Mouse (Mus musculus): ENCODE measurements around the gene 4930452B06Rik. TPM values are rescaled to one million over a fixed set of nuclear protein-coding genes. Genes with fewer than 3 reads are reported as not detected.
A peak's percentile ranks its signal among the peaks of the same experiment; 100 is the strongest.

4930452B06Rik gene
- polyA plus RNA-seq, 1 experiment from 2014 or later = 6.2 TPM

GRCm38 (mm10) chr14:8477348-8477747 lies 188.7 kb downstream of the 4930452B06Rik start:
- no peaks in the 10 kb centered on the region for H3K27me3 ChIP-seq
- H3K4me1 ChIP-seq = 0 out of 2 replicates have a peak, but pooled peaks cover 3% of the 10 kb centered on the region
- WGBS = 59% methylated on average over 8 of the region's 8 CpGs
- 0 out of 2 replicates have a peak, but pooled peaks cover 5% of the 10 kb centered on the region for H3K36me3 ChIP-seq
- no peak overlapping the region for H3K9ac ChIP-seq
- ATAC-seq (ENCODE audit: insufficient number of reproducible peaks, insufficient read depth, low FRiP score, low TSS enrichment, low read depth) = no peak
- H3K4me2 ChIP-seq = no peak overlapping the region
- no peak overlapping the region for H3K27ac ChIP-seq
- 0 out of 2 replicates have a peak, but pooled peaks cover 3% of the 10 kb centered on the region for H3K9me3 ChIP-seq
- no peak overlapping the region for H3K4me3 ChIP-seq

GRCm38 (mm10) chr14:8476606-8477005 lies 189.4 kb downstream of the 4930452B06Rik start:
- Histone ChIP-seq H3K9ac (no peak overlapping the region), H3K4me3 (no peak overlapping the region)
- ATAC-seq (ENCODE audit: insufficient number of reproducible peaks, insufficient read depth, low FRiP score, low TSS enrichment, low read depth) = no peak

DNA sequence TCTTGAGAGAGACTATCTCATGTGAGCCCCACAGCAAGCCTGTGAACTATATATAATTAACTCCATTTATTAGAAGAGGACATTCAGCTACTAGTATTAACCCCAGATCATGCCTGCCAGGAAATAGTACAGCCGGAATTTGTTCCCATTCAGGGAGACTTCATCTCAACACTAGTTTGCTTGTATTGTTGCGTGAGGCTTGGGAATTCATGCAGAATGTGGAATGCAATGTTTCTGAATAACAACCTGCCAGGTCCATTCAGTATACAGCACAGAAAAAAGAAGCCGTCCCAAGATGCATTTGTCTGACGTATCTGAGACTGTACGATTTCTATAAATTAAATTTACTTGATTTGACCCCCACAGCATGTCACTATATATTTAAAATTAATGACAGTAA lies 190.2 kb downstream of the 4930452B06Rik start:
- WGBS = 72% methylated on average over 5 of the region's 5 CpGs
- Histone ChIP-seq H3K9ac (no peak overlapping the region), H3K4me2 (no peak overlapping the region), H3K27ac (no peak overlapping the region), H3K36me3 (0 out of 2 replicates have a peak, but pooled peaks cover 5% of the 10 kb centered on the region), H3K27me3 (no peaks in the 10 kb centered on the region), H3K4me3 (no peak overlapping the region), H3K9me3 (0 out of 2 replicates have a peak, but pooled peaks cover 3% of the 10 kb centered on the region), H3K4me1 (0 out of 2 replicates have a peak, but pooled peaks cover 3% of the 10 kb centered on the region)
- ATAC-seq (ENCODE audit: insufficient number of reproducible peaks, insufficient read depth, low FRiP score, low TSS enrichment, low read depth) = no peak

More at GRCm38 (mm10) chr14:8476606-8477005, 189.4 kb downstream of the 4930452B06Rik start:
- Histone ChIP-seq H3K4me1 (0 out of 2 replicates have a peak, but pooled peaks cover 3% of the 10 kb centered on the region), H3K27me3 (no peaks in the 10 kb centered on the region), H3K27ac (no peak overlapping the region), H3K4me2 (no peak overlapping the region), H3K9me3 (0 out of 2 replicates have a peak, but pooled peaks cover 3% of the 10 kb centered on the region), H3K36me3 (0 out of 2 replicates have a peak, but pooled peaks cover 5% of the 10 kb centered on the region)
- 51% methylated on average over 3 of the region's 3 CpGs for WGBS

- no peak overlapping the region for H3K27ac ChIP-seq
- no peak overlapping the region for H3K4me2 ChIP-seq
- WGBS = 50% methylated on average over 2 of the region's 2 CpGs
These were observed 193.2 kb downstream of the 4930452B06Rik start for GRCm38 (mm10) chr14:8472884-8473283.

DNA sequence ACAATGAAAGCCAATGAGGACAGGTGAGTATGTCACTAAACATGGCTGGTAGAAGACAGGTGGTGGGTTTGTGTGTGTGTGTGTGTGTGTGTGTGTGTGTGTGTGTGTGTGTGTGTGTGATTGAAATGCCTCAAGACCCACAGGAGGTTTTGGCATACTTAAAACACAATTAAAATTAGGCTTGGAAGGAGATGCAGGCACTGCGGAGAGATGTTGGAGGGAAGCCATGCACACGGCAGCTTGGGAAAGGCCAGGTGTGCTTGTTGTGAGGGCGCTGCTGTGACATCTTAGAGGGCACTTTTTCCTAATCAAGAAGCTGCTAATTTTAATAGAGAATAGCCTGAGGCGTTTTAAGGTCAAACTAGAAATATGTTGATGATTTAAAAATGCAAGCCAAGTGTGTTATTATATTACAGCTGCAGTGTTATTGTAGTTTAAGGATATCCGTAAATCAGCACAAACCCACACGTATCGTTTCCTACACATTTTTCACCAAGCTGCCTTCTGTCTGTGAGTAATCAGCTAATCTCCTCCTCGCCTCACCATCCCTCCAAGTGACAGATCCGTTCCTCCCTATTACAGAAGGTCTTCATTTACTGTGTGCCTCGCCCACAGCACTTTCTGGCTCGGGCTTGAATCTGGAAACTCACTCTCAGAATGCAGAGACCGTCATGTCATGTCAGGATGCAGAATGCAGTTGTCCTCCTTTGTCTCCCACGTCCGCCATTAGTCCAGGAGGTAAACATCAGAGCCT lies 201.5 kb downstream of the 4930452B06Rik start:
- Histone ChIP-seq H3K27ac (no peak overlapping the region), H3K9me3 (no peaks in the 10 kb centered on the region), H3K4me2 (no peak overlapping the region), H3K4me3 (no peak overlapping the region), H3K27me3 (no peaks in the 10 kb centered on the region; the same call in none of the 2 replicates), H3K9ac (no peak overlapping the region), H3K36me3 (no peaks in the 10 kb centered on the region), H3K4me1 (peaks cover 23% of the 10 kb centered on the region)
- no peak for ATAC-seq (ENCODE audit: insufficient number of reproducible peaks, insufficient read depth, low FRiP score, low TSS enrichment, low read depth)
- WGBS = 43% methylated on average over 14 of the region's 14 CpGs

More at GRCm38 (mm10) chr14:8472884-8473283, 193.2 kb downstream of the 4930452B06Rik start:
- Histone ChIP-seq H3K36me3 (no peaks in the 10 kb centered on the region), H3K9me3 (no peaks in the 10 kb centered on the region), H3K4me3 (no peak overlapping the region), H3K27me3 (no peaks in the 10 kb centered on the region), H3K4me1 (0 out of 2 replicates have a peak, but pooled peaks cover 3% of the 10 kb centered on the region), H3K9ac (no peak overlapping the region)
- no peak for ATAC-seq (ENCODE audit: insufficient number of reproducible peaks, insufficient read depth, low FRiP score, low TSS enrichment, low read depth)

GRCm38 (mm10) chr14:8462973-8463372 lies 203.1 kb downstream of the 4930452B06Rik start:
- H3K4me2 ChIP-seq = no peak overlapping the region
- ATAC-seq (ENCODE audit: insufficient number of reproducible peaks, insufficient read depth, low FRiP score, low TSS enrichment, low read depth) = no peak
- no peaks in the 10 kb centered on the region for H3K36me3 ChIP-seq
- H3K9me3 ChIP-seq = no peaks in the 10 kb centered on the region
- no peaks in the 10 kb centered on the region; the same call in none of the 2 replicates for H3K27me3 ChIP-seq
- no peak overlapping the region for H3K4me3 ChIP-seq
- no peak overlapping the region for H3K9ac ChIP-seq
- WGBS = 68% methylated on average over 4 of the region's 4 CpGs
- H3K27ac ChIP-seq = no peak overlapping the region
- H3K4me1 ChIP-seq = peaks cover 23% of the 10 kb centered on the region

DNA sequence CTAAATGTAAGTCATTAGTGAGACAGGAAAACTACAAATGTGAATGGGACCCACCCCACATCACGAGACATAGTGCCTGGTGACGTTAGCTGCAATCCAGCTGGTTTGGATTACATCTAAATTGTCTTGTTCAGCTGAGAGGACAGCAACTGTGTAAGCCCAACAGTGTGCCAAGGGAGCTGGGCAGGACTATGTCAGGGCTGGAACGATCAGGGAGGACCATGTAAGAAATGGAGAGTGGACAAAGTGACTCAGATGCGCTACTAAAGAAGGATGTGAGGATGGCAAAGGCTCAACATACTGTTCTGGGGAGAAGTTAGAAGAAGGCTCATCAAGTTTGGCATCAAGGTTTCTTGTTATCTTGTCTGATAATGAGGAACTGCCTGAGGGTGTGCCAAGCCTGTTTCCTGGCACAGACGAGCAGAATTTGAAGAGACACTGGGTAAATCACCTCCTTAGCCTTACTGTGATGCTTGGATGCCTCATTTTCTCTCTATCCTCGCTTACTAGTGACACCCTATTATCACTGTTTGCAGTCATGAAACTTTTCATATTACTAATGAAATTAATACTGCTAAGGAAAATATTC lies 203.6 kb downstream of the 4930452B06Rik start:
- no peak overlapping the region for H3K4me3 ChIP-seq
- 53% methylated on average over 6 of the region's 6 CpGs for WGBS
- ATAC-seq (ENCODE audit: insufficient number of reproducible peaks, insufficient read depth, low FRiP score, low TSS enrichment, low read depth) = no peak

GRCm38 (mm10) chr14:8460226-8461129 lies 205.6 kb downstream of the 4930452B06Rik start:
- H3K27ac ChIP-seq = no peak overlapping the region
- H3K4me3 ChIP-seq = no peak overlapping the region
- 39% methylated on average over 19 of the region's 19 CpGs for WGBS
- no peak overlapping the region for H3K9ac ChIP-seq
- H3K4me2 ChIP-seq = peak overlapping the region; percentile 32; the same call in 1 of the 2 replicates
- 0 out of 2 replicates have a peak, but pooled peaks have one; percentile 52 for ATAC-seq (ENCODE audit: insufficient number of reproducible peaks, insufficient read depth, low FRiP score, low TSS enrichment, low read depth)
- peaks cover 23% of the 10 kb centered on the region for H3K4me1 ChIP-seq
- no peaks in the 10 kb centered on the region for H3K36me3 ChIP-seq
- H3K27me3 ChIP-seq = no peaks in the 10 kb centered on the region; the same call in none of the 2 replicates
- H3K9me3 ChIP-seq = no peaks in the 10 kb centered on the region

More for the DNA sequence above, 203.6 kb downstream of the 4930452B06Rik start:
- peaks cover 23% of the 10 kb centered on the region for H3K4me1 ChIP-seq
- H3K9ac ChIP-seq = no peak overlapping the region
- no peaks in the 10 kb centered on the region; the same call in none of the 2 replicates for H3K27me3 ChIP-seq
- H3K36me3 ChIP-seq = no peaks in the 10 kb centered on the region
- no peaks in the 10 kb centered on the region for H3K9me3 ChIP-seq
- no peak overlapping the region for H3K27ac ChIP-seq
- no peak overlapping the region for H3K4me2 ChIP-seq

DNA sequence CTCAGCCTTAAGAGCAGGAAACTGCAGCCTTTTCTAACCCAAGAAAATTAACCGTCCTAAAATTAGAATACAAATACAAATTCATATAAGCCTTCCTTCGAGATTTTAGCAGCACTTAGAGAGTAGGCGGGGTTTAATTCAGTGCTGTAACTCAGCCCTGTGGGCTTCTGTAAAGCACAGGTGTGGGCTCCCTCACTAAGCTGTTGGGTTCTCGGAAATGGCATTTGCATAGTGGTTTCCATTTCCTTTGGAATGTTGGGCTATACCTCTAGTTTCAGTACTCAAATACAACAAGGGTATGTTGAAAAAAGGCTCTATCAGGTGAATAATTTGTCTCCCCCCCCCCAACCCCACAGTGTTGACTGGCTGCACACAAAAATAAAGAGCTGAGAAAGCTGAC lies 206.3 kb downstream of the 4930452B06Rik start:
- Histone ChIP-seq H3K9me3 (no peaks in the 10 kb centered on the region), H3K36me3 (no peaks in the 10 kb centered on the region), H3K27ac (no peak overlapping the region), H3K4me2 (no peak overlapping the region), H3K9ac (no peak overlapping the region), H3K4me3 (no peak overlapping the region), H3K4me1 (peaks cover 17% of the 10 kb centered on the region), H3K27me3 (no peaks in the 10 kb centered on the region; the same call in none of the 2 replicates)
- WGBS = 57% methylated on average over 4 of the region's 4 CpGs
- no peak for ATAC-seq (ENCODE audit: insufficient number of reproducible peaks, insufficient read depth, low FRiP score, low TSS enrichment, low read depth)

DNA sequence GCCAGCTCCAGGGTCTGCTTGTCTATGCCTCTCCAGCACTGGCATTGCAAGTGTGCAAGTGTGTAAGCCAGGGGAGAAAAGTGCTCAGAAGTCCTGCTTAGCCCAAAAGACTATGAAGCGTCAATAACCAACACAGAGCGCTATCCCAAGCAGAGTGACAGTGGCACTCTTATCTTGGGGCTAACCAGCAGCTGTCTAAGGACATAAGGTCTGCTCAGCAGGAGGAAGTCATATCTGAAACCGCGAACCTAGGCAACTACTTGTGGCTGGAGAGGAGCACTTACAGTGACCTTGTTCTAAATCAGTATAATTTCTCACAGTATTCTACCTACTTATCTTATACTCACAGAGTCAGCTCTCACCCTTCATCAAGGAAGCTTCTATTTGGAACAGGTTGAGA lies 214.9 kb downstream of the 4930452B06Rik start:
- Histone ChIP-seq H3K27me3 (no peaks in the 10 kb centered on the region), H3K4me2 (no peak overlapping the region), H3K36me3 (no peaks in the 10 kb centered on the region), H3K27ac (no peak overlapping the region), H3K4me3 (no peak overlapping the region), H3K4me1 (no peaks in the 10 kb centered on the region), H3K9me3 (no peaks in the 10 kb centered on the region), H3K9ac (no peak overlapping the region)
- WGBS = 87% methylated on average over 4 of the region's 4 CpGs
- no peak for ATAC-seq (ENCODE audit: insufficient number of reproducible peaks, insufficient read depth, low FRiP score, low TSS enrichment, low read depth)

GRCm38 (mm10) chr14:8450342-8450741 lies 215.7 kb downstream of the 4930452B06Rik start:
- no peak for ATAC-seq (ENCODE audit: insufficient number of reproducible peaks, insufficient read depth, low FRiP score, low TSS enrichment, low read depth)

More at GRCm38 (mm10) chr14:8450342-8450741, 215.7 kb downstream of the 4930452B06Rik start:
- Histone ChIP-seq H3K4me3 (no peak overlapping the region), H3K4me2 (no peak overlapping the region), H3K4me1 (no peaks in the 10 kb centered on the region), H3K9me3 (no peaks in the 10 kb centered on the region), H3K9ac (no peak overlapping the region), H3K36me3 (no peaks in the 10 kb centered on the region), H3K27ac (no peak overlapping the region), H3K27me3 (no peaks in the 10 kb centered on the region)
- 91% methylated on average over 6 of the region's 6 CpGs for WGBS
